Mouse (Mus musculus) left cerebral cortex, adult 18-20 months (tissue): ENCODE measurements around the gene Fgl2. TPM values are rescaled to one million over a fixed set of nuclear protein-coding genes. Genes with fewer than 3 reads are reported as not detected.
"Not testable (repeated sequence)": the region's sequence is repeated elsewhere in the genome, so short reads cannot be mapped to it uniquely, and the experiment has no call there.

Source experiments
- DNase-seq, 2 experiments: peaks; one replicate each; pipeline ENCODE4 v3.0.0; 2021 to 2022; ENCODE audit warnings: low spot score in 2 of 2, mixed read lengths in 1 of 2
- long read RNA-seq, 2 experiments: library from polyadenylated mRNA; stranded (forward); transcript quantifications; one replicate each; pipeline ENCODE4 v2.0.0; 2021
- total RNA-seq, 2 experiments: library from RNA; stranded (reverse); gene quantifications; 2 replicates each; pipeline ENCODE4 v1.2.3; 2021

The Fgl2 gene
- 1 to 10 TPM; 1.7 to 2.1 TPM for total RNA-seq
- long read RNA-seq, experiment 1, partial matches to known transcripts: 0 of 1 reads
- long read RNA-seq, experiment 1, other reads (novel, unspliced or antisense): 0 of 1 reads
- long read RNA-seq, experiment 2: 0 reads

DNA sequence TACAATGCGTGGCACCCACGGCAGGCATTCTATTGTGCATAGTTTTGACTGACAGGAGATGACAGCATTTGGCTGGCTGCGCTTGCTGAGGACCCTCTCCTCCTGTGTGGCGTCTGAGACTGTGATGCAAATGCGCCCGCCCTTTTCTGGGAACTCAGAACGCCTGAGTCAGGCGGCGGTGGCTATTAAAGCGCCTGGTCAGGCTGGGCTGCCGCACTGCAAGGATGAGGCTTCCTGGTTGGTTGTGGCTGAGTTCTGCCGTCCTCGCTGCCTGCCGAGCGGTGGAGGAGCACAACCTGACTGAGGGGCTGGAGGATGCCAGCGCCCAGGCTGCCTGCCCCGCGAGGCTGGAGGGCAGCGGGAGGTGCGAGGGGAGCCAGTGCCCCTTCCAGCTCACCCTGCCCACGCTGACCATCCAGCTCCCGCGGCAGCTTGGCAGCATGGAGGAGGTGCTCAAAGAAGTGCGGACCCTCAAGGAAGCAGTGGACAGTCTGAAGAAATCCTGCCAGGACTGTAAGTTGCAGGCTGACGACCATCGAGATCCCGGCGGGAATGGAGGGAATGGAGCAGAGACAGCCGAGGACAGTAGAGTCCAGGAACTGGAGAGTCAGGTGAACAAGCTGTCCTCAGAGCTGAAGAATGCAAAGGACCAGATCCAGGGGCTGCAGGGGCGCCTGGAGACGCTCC is at the start of gene Fgl2:
TSS of gene Fgl2 (plus strand) at position 150 of the 687 bp plus-strand sequence.
- peak; percentile 25 for DNase-seq

DNA sequence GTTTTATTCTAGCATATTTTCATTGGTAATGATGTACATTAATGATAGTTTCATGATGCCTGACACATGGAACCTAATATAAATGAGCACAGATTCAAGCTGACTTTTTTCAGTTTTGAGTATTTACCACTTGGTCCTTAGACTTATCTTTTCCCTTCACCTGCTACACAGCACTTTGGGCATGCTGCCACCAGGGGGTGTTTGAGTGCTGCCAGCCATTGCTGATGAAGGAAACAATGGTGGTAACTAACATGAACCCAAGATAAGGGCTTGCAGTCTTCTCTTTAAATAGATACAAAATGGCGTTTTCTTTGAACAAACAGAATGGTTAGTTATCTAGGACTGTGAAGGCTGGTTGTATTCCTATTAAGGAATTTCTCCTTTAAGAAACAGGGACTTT is 45.9 kb upstream of the Fgl2 start:
- DNase-seq: peak in 1 of 2 experiments; percentile 32

DNA sequence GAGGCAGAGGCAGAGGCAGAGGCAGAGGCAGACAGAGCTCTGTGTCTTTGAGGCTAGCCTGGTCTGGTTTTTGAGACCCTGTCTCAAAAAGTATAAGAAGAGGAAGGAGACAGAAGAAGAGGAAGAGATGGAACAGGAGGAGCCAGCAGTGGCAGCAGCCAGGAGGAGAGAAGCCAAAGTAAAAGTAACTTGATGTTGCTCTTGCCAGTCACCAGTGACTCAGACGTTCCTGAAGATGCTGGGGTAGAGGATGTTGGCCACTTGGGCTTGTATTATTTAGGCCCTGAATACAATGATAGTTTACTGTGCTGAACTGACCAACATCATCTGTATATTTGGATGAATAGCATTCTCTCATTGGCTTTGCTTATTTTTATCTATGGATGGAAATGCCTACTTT is 43.9 kb upstream of the Fgl2 start:
- no peak for DNase-seq

DNA sequence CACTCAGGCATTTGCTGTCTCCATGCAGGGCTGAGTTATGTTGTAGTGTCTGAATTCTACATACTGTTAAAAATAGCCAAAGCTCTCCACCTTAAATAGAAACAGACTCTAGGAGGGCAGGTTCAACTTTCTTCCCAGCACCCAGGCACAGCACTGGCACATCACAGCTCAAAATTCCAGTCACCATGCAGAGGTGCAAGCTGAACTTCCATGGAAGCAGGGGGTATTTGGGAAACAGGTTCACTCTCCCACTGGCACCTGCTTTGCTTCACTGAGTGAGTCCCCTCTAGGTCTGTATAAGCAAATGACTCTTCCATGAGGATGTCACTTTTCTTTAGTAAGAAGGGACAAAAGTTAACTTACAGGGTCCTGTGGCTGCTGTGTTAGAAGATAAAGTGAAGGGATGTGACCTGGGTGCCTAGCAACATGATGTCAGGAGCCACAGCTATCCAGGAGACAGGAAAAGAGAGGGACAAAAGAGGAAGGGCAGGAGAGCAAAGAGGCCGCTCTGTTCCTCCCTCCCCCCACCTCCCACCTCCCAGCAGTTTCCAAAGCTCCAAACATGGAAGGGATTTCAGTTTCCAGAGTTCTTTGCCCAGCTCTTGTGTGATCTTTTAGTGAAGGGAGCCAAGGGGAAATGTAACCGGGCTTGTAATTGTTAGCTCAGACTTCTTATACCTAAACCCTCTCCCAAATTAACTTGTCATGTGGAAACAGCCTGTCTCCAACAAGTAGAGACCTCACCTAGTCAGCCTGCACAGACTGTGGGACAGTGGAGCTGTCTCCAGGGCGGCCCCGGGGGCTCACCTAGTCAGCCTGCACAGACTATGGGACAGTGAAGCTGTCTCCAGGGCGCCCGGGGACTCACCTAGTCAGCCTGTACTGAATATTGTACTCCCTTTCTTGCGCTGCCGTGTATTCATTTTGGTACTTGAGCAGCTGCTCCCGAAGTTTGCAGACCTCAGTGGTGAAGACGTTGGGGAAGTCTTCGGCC is 42.5 kb upstream of the Fgl2 start:
- no peak for DNase-seq

DNA sequence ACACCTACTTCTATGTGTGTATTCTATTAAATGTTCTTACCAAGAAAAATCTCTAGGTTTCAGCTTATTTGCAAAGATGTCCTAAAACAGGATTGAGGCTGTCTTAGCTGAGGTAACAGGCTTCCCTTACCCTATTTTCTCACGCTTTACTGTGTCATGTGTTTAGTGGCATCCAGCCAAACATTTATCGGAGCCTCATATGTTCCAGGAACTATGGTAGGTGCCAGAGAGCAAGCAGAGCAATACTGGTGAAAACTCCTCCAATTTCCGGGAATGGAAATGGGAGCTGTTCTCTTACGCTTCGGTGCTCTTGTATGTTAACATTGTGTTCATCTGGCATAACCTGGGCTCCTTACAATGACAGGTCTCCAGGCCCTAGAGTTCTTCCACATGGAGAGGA is 40.8 kb upstream of the Fgl2 start:
- DNase-seq: no peak

DNA sequence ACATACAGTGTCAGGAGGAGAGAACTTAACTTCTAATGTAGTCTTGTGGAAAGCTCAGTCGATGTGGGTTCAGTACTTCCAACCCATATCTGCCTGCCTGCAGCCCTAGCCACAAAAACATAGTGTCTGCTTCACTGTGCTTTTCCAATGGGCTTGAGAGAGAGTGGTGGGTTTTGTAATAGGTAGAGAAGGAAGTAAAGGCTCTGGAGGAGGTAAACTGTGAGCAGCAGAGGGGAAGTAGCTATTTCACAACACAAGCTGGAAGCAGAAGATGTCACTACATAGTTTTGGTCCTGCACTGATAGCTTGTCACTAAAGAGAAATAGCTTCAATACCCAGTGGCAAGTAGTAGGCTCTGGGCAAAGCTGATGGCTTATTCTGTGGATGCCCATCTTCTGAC is 40.3 kb upstream of the Fgl2 start:
- DNase-seq: no peak

DNA sequence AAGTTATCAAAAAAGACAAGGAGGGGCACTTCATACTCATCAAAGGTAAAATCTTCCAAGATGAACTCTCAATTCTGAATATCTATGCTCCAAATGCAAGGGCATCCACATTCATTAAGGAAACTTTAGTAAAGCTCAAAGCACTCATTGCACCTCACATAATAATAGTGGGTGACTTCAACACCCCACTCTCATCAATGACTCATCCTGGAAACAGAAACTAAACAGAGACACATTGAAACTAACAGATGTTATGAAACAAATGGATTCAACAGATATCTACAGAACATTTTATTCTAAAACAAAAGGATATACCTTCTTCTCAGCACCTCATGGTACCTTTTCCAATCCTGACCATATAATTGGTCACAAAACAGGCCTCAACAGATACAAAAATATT is 30.2 kb upstream of the Fgl2 start:
- not testable (repeated sequence) for DNase-seq

DNA sequence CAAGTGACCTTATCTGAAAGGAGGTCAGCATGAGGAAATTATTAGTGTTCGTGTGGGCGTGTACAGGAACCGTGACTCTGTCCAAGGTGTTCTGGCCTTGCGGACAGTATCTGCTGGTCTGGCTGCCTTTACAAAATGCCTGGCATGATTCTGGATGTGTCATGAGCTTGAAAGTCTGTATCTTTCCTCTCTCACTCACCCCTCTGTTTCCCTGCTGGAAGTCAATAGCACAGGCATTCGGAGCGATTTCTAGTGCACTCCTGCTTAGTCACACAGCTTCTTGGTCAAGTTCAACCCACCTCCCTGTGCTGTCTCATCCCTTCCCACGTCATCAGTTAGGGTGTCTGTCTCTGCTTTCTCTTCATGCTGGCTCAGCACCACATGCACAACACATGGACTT is 24.1 kb upstream of the Fgl2 start:
- no peak for DNase-seq

DNA sequence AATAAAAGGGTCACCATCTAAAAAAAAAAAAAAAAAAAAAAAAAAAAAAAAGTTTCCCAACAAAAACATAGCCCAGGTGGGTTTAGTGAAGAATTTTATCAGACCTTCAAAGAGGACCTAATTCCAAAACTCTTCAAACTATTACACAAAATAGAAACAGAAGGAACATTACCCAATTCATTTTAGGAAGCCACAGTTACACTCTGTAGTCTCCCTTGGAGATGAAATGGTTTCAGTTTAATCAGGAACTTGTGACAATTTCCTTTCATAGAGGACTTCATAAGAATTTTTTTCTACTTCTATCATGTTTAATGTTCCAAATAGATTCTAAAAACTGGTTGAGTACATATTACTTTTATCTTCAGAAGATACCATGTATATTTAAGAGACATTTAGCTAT is 20.8 kb upstream of the Fgl2 start:
- no peak for DNase-seq

DNA sequence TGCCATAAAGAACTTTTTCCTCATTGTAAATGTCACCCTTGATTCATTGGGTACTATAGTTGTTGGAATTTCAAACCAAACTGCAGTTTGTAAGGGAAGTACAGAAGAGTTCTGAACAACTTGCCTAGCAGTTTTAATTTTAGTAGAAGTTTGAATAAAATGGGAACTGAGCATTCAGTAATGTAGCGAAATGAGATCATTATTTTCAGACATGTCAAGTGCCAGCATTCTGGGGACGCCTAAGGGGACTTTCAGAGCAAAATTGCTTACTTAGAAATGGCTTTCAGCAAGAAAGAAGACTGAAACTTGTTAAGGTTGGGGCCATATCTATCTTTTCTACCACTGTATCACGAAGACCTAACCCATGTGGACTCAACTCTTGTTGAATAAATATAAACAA is 13.8 kb upstream of the Fgl2 start:
- no peak for DNase-seq

DNA sequence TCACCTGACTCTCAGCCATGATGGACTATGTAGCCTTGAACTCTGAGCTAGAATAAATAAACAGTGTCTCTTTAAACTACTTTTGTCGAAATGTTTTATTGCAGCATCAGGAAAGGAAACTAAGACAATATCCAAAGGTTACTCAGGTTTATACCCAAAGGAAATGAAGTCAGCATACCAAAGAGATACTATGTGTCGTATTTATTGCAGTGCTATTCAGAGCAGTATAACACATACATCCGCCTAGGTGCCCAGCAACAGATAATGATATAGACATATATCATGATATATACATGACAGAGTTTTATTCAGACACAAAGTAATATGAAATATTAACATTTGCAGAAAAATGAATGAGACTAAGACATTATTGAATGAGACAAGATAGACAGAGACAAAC is 9.1 kb upstream of the Fgl2 start:
- DNase-seq: no peak

DNA sequence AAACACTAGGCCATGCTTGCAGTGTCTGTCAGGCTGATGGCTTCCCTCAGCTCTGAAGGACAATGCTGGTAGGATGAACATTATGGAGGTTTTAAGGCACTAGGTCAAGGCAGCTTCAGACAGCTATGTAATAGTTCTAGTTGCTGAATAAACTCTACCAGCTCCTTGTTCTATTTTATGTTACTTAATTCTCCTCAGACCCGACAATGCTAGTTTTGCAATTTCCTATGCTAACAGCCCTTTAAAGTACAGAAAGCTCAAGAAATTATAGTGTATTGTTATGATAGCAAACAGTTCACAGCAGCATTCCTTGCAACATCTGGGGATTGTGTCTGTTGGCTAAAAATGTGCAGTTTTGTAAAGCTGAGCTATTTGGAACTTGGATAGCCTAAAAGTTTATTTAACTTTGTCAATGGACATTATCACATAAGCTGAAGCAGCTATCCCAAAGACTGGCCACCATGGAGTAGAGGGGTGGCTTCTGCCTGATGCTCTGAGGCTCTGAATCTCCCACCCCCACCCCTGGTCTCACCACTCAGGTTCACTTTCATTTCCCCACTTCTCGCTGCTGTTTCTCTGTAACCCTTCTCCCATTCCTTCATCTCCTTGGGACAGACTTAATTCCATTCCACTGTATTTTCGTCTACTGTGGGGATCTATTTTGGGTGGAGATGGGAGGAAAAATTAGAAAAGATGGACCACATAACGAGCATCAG is 5.9 kb upstream of the Fgl2 start:
- DNase-seq: no peak

DNA sequence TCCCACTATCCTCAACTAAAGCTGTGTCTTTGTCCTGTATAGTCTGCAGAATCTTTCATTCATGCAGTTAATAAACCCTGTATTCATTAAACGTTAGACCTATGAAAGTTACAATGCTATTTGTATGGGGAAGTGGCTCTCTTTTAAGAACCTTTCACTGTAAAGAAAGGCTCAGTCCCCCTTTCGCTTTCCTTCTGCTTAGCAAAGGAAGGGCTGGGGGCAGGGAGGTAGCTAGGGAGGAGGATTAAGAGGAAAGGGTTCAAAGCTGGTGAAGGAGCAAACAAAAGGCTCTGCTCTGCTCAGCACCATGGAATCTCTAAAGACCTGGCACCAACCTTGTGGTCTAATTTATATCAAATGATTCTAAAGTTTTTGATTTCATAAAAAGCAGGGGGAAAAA is 4.9 kb upstream of the Fgl2 start:
- no peak for DNase-seq

DNA sequence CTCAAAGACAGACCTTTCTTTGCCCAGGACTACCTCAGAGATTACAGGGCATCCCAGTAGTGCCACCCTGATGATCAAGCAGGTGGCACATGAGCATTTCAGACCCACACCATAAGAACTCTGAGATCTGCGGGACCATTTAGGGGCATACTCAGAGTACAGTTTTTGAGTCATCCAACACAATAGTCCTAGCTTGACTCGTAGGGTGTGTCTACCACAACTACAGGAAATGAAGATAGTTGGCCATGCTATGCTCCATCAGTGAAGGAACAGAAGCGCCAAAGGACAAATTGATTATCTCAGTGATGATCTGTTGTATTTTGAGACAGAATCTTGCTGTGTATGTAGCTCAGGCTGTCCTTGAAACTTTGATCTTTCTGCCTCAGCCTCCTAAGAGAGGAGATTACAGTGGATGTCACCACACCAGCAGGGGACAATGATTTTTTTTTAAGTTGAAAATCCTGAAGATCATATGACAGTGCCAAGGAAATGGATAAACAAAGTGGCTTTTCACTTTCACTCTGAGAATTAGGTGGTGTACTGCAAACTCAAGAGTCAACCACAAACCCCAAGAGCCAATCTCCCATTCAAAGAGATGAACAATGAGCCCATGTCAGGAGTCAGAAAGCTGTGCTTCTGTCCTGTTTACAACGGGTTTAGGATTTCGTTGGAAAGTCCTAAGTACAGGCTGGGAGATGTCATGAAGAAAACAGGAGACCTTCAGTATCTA is 2.1 kb upstream of the Fgl2 start:
- DNase-seq: no peak

DNA sequence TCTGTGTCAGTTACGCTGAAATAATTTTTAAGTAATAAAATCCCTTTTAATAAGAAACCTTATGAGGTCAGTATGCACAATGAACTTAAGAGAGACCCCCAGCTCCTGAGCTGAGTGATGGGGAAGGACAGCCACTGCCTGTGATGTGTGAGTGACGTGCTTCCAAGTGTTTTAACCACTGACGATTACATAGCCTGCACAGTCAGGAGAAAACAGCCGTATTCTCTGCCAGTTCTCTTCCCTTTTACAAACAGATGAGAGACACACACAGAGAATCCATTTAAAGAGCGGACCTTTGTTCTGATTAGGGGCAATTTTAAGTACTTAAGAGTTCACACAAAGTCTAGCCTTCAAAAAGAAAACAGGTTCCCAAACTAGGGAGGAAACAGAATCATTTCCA is 522 bp upstream of the Fgl2 start:
- no peak for DNase-seq

DNA sequence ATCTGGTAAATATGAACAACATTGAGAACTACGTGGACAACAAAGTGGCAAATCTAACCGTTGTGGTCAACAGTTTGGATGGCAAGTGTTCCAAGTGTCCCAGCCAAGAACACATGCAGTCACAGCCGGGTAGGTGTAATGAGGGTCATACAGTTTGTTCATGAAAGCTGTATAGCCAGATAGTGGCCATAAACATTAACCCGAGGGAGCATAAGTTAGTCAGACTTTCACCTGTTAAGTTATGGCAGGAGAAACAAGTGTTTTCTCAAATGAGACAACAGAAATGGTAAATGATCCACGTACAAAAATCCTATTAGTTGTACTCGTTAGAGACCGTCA is 707 bp downstream of the Fgl2 start:
- no peak for DNase-seq

DNA sequence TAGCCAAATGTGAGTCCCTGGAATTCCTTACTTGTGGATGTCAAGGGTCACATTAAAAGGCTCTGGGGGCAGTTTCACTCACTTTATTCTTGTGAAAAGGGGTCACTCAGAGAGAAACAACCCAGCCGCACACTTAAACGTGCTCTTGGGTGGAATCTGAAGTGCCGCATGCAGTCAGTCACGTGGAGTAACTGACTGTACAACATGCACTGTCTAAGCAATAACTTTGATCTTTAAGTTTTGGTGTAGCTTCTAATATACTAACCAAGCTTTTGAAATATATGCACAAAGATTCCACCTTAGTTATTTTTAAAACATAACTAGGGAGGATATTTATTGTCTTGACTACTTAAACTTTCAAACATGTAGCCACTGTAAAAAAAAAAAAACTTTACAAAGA is 4.5 kb downstream of the Fgl2 start:
- no peak for DNase-seq

DNA sequence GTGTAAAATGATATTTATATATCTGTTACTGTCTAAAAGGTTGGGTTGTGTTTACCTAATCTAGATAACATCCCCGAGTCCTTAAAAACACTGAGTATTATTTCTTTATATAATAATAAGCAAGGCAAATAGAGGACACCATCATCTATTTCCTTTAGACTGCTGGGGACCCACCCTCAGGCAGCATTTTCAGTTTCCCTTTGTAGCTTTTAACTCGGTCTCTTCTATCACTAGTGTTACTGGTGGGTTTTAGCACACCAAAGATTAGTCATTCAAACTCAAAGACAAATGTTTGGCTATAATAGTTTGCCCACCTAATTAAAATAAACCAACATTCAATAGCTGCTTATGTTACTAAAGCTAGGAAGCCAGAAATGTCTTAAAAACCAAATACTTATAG is 6.0 kb downstream of the Fgl2 start:
- DNase-seq: no peak

DNA sequence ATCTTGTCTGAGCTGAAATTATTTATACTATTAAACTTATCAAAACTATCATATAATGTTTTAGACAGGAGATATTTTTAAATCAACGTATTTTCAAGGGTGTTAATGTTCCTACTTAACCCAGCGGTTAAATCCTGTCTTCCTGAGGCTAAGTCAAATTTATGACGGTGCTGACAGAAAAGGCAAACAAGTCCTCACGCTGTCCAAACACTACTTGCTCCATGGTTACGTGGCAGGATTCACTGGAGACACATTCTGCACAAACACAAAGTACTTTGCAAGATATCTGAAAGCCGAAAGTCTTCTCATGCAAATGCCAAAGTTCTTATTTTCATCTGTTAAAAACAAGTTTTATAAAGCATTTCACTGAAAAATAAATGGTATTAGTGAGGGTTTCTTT is 9.5 kb downstream of the Fgl2 start:
- DNase-seq: no peak

DNA sequence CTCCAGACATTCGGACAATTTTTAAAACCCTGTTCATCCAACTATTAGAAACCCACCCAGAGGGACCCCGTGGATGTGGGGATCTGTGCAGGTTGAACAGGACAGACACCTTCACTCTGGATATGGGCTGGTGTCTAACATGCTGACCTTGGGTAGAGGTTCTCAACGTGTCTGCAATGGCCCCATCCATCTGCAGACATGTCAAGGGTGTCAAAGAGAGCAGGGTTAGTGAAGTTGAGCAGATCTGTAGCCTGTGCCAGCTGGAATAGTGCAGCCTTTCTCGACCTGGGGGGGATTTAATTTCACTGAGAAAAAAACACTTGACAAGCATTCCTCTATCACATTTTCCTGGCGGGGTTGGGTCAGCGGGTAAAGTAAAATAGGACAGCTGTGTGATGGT is 10.2 kb downstream of the Fgl2 start:
- DNase-seq: no peak
